Mouse (Mus musculus) adrenal gland, postnatal 36 days (tissue): ENCODE results near the gene Stk11. TPM values are rescaled to one million over a fixed set of nuclear protein-coding genes. Genes with fewer than 3 reads are reported as not detected.

Source experiments
- DNase-seq, 2 experiments: peaks; one replicate each; pipeline ENCODE4 v3.0.0; 2021; ENCODE audit warnings: mixed read lengths in 1 of 2
- total RNA-seq, 2 experiments: library from RNA; stranded (reverse); gene quantifications; 2 replicates each; pipeline ENCODE4 v1.2.3; 2021

The Stk11 gene
- total RNA-seq, 2 experiments from 2014 or later: 146 to 149 TPM

- peak; percentile 80 to 86 for DNase-seq
These were observed 29.5 kb downstream of the Stk11 start for GRCm38 (mm10) chr10:80144864-80145838.

DNA sequence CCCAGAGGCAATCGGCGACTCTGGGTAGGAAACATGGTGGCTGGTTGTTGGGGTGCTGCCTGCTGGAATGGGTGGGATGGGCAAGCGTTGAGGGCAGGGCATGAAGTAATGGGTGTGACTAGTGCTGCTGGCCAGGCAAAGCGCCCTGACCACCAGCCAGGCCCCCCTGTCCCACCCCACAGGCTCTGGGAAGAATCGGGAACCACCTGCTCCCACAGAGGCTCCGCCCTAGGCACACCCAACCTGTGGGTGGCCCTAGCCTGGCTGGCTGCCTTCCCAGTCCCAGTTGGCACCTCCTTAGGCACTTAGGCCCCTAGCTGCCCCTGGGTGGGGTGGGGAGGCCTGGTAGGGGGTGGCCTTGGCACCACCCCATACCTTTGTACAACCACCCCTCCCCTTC is 30.3 kb downstream of the Stk11 start:
- DNase-seq: no peak

- DNase-seq: no peak
These were observed 31.0 kb downstream of the Stk11 start for GRCm38 (mm10) chr10:80146568-80147011.

DNA sequence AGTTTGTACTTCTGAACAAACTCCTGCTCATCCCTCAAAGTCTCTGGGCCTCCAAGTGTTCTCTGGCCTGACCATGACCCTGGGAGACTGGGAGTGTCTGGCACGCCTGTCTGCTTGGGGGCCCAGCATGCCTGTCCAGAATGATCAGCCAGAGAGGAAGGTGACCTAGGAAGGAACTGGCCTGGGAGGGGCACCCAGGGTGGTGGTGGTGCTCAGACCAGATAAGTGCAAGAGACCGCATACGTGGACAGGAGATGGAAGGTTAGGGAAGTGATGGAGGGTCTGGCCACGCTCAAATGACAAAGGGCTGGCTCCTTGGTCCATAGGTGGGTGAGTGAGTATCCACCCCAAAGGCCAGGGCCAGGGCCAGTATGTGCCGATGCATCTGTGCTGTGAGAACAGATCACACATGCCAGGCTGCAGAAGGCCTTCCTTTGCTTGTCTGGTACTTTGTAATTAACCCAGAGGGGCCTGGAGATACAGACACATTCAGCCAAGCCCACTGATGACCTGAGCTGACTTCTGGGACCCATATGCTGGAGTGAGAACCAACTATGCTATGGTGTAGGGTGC is 31.6 kb downstream of the Stk11 start:
- DNase-seq: no peak

DNA sequence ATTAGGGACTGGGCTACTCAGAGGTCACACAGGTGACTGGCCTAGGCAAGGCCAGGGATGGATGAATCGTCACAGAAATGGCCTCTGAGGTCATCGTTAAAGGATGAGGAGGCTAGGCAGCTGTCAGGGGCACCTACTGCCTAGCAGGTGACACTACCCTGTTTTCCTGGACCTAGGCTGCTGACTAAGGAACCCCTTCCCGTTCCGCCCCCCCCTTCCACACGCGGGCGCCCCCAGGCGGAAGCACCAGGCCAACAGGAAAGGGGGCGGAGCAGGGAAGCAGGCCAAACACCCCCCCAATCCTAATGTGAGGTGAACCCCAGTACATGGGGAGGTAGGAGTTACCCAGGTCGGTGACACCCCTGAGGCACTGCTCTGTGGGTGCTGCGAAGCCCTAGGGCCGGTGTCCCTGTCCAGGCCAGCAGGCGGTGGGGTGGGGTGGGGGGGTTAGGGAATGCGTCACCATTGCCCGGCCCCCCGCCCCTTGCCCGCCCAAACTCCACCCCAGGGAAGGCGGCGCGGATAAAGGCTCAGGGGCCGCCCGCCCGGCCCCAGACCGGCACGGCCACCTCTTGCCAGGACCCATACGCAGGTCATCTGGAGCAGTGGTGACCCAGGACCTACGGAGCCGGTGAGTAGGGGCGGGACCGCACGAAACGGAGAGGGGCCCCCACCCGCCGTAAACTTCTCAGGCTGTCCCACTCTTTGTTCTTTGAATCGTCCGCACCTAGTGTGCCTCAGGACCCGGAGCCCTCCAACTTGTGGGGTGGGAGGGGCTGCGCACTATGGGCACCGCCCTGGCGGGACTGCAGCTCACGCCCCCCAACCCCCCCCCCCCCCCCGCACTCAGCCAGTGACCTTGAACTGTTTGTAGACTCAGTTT is 32.4 kb downstream of the Stk11 start, which contains the start of gene Midn:
Gene Midn, plus strand, starts transcription at position 554 of the 883 bp plus-strand sequence.
- DNase-seq: peak; percentile 93

GRCm38 (mm10) chr10:80148610-80149290 is 33.1 kb downstream of the Stk11 start:
- peak; percentile 97 for DNase-seq

DNA sequence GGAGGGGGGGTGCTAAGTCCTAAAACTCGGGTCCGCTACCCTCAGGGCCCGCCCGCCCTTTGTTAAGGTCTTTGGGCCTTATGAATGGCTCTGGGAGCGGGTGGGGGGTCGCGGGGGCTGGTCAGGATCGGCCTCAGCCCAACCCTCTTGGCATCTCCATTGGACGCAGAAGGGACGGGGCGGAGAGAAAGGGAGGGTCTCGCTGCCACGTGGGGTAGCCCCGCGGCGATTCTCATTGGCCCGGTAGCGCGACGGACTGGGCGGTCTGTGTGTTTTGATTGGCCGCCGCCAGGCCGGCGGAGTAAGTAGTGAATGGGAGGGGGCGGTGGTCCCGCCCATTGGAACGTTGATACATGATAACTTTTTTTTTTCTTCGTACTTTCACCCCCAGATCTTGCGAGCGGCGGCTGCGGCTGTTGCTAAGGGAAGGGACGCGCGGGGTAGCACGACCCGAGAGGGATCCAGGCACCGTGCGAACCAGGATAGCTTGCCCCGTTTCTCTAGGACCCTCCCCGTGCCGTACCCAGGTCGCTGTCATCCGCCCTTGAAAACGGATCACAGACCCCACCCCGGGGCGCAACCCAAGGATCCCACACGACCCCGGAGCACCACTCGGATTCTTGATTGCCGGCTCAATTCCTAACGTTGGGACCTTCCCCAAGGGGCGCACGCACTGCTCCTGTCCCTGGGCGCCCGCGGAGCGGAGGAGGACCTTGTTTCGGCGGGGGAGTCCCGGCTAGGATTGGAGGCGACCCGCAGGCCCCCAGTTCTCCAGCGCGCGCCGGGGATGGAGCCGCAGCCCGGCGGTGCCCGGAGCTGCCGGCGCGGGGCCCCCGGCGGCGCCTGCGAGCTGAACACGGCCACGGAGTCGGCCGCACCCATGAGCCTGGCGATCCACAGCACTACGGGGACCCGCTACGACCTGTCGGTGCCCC is 34.0 kb downstream of the Stk11 start:
- peak; percentile 97 to 98 for DNase-seq

DNA sequence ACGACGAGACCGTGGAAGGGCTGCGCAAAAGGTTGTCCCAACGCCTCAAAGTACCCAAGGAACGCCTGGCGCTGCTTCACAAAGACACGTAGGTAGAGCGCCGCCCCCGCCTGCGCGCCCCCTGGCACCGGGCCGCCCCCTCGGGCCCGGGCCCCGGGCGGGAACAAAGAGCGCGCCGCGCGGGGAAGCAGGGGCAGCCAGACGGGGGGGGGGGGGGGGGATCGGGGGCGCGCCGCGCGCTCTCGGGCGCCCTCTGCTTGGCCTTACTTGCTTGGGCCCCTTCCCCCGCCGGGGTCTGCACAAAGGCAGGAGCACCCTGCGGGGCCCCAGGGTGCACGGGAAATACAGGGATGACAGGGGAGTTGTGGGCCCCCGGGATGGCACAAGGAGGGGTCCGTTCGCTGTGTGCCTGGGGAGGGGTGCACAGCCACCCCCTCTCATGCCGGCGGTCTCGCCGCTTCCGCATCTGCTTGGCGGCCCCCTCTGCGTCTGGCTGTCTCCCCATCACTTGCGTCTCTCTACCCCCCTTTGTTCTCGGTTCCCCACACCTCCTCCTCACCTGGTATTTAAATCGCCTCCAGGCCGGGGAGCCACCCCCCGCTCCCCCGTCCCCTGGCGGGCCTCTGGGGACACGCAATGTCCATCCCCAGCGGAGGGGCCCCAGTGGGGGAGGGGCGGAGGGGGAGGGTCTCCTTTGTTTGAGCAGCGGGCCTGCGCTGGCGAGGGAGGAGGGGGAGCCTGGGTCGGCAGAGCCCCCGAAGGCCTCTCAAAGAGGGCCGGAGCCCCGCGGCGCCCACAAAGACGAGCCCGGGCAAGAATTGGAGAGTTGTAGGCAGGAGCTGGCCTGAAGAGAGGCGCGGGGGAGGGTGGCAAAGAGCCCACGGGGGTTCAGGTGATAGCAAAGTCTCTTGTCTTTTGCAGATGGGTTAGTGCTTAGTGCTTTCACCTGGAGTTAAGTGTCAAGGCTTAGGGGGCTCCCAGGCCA is 34.9 kb downstream of the Stk11 start:
- peak in 1 of 2 experiments; percentile 65 for DNase-seq

DNA sequence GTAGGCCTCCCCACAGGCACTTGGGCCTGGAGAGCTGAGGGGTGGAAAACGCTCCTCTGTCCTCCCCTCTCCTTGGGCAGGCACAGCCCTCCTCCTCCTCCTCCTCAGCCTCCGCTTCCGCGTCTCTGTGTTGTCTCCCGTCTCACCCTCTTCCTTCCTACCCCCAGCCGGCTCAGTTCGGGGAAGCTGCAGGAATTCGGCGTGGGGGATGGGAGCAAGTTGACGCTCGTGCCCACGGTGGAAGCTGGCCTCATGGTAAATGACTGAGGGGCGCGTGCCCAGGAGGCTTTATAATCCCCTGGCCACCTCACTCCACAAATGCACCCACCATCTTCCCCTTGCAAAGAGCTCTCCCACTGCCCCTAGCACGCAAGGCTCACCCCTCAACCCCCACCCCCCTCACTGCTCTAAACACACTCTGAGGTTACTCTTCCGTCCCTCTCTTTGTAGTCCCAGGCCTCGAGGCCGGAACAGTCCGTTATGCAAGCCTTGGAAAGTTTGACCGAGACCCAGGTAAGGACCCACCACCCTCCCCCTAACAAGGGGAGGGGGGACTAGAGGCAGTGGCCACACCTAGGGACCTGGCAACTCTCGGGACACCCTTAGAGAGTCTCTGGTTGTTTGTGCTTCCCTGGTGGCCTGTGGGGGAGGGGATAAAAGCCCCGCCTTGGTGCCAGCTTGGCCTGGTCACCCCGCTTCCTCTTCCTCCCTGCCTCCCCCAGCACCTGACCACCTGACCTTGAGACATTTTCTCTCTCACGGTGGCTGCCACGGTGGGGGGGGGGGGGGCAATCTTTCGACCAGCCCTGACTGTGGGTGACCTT is 35.8 kb downstream of the Stk11 start:
- DNase-seq: peak; percentile 76 to 86

- DNase-seq: peak; percentile 49 to 64
These were observed 36.7 kb downstream of the Stk11 start for GRCm38 (mm10) chr10:80152071-80152872.

- peak; percentile 87 to 91 for DNase-seq
These were observed 37.3 kb downstream of the Stk11 start for GRCm38 (mm10) chr10:80152873-80153260.

GRCm38 (mm10) chr10:80153713-80154112 is 38.1 kb downstream of the Stk11 start:
- DNase-seq: peak in 1 of 2 experiments; percentile 35

GRCm38 (mm10) chr10:80154384-80154783 is 38.8 kb downstream of the Stk11 start:
- DNase-seq: no peak

DNA sequence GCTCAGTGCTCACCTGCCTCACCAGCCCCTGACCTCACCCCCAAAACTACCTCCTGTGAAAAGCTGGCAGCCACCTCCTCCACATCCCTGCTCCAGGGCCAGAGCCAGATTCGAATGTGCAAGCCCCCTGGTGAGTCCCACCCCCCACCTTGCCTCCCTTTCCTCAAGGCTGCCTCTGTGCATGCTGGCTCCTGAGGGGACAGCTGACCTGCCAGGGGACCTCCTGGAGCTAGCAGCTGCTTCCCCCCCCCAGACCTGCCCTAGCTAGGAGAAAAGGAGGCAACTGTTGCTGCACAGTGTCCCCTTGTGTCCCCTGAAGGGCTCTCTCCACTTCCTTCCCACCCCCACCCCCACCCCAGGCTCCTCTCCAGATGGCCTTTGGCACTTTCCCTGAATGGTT is 39.7 kb downstream of the Stk11 start:
- no peak for DNase-seq

- no peak for DNase-seq
These were observed 40.6 kb downstream of the Stk11 start for GRCm38 (mm10) chr10:80156002-80156751.

DNA sequence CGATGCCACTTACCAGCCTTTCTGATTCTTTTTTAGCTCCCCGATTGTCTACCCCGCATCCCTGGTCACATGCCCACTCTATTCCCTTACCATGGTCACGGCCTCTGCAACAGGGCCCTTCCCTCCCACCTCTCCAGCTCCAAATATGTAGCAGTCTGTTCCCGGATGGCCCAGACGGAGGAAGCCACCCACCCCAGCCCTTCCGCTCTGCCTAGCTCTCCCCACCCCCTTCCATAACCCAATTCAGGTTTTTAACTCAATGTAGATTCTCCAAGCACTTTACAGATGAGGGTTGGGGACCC is 41.1 kb downstream of the Stk11 start:
- peak in 1 of 2 experiments; percentile 51 for DNase-seq
